In genomic region chr9:61046517-61046916, GRCm38 (mm10) we compare ENCODE assay signal across 8 mouse cellular contexts.
DNase-seq lines count a peak whose midpoint lies in the region; ATAC-seq and TF ChIP-seq lines count a peak whose summit lies in the region.

No protein-coding gene starts in this region.

- H3K4me2 ChIP-seq in hindbrain, embryonic 14.5 days (replicated peaks), result no peak overlapping the region
- no peak overlapping the region for H3K4me2 ChIP-seq in hindbrain, embryonic 12.5 days (replicated peaks)
- no peak overlapping the region for H3K4me2 ChIP-seq in limb, embryonic 11.5 days (ENCODE audit: low read depth, severe bottlenecking)

- H3K4me1 ChIP-seq in hindbrain, embryonic 14.5 days (replicated peaks; ENCODE audit: control insufficient read depth, insufficient read depth, low read length), result 0 out of 2 replicates have a peak, but pooled peaks cover 5% of the 10 kb centered on the region
- peaks cover 8% of the 10 kb centered on the region; the same call in 1 of the 2 replicates for H3K4me1 ChIP-seq in hindbrain, embryonic 12.5 days
- no peaks in the 10 kb centered on the region for H3K4me1 ChIP-seq in MEL (ENCODE audit: control insufficient read depth in 1 of 2, insufficient read depth in 2 of 2, low read length in 2 of 2)
- H3K4me1 ChIP-seq in limb, embryonic 11.5 days (ENCODE audit: control insufficient read depth, insufficient read depth, low read length), result peaks cover 4% of the 10 kb centered on the region; the same call in 1 of the 2 replicates

- peak; percentile 71 for DNase-seq in hindbrain, embryonic 14.5 days (ENCODE audit: low spot score)
- DNase-seq in MEL (ENCODE audit: low read depth, low spot score), result peak; percentile 71
- peak; percentile 76 for DNase-seq in cerebellum, adult 8-10 months
- peak; percentile 44 for DNase-seq in gastrocnemius, postnatal 25 days
- peak; percentile 90 for DNase-seq in limb, embryonic 11.5 days (ENCODE audit: low spot score)
- peak; percentile 82 for DNase-seq in retina, embryonic 14.5 days (ENCODE audit: low spot score)
- DNase-seq in thymus, postnatal 36 days, result peak; percentile 83 to 85

- H3K27ac ChIP-seq in hindbrain, embryonic 14.5 days, result no peak overlapping the region
- no peak overlapping the region for H3K27ac ChIP-seq in hindbrain, embryonic 12.5 days
- H3K27ac ChIP-seq in MEL (ENCODE audit: control insufficient read depth, low read depth, low read length), result no peak overlapping the region
- no peak overlapping the region for H3K27ac ChIP-seq in limb, embryonic 11.5 days (replicated peaks; ENCODE audit: low read depth, low read length)

- TF ChIP-seq POLR2A in MEL (IDR thresholded peaks at IDR 0.05; ENCODE audit: control insufficient read depth in 1 of 2, insufficient read depth in 1 of 2, low read depth in 1 of 2, low read length in 2 of 2, poor library complexity in 1 of 2), result no peak

- H3K4me3 ChIP-seq in hindbrain, embryonic 14.5 days (replicated peaks; ENCODE audit: low read length), result no peak overlapping the region
- H3K4me3 ChIP-seq in hindbrain, embryonic 12.5 days, result no peak overlapping the region
- no peak overlapping the region for H3K4me3 ChIP-seq in MEL (ENCODE audit: control insufficient read depth in 1 of 2, insufficient read depth in 1 of 2, low read depth in 2 of 2, low read length in 2 of 2)
- H3K4me3 ChIP-seq in limb, embryonic 11.5 days (ENCODE audit: low read depth, low read length), result no peak overlapping the region

- H3K27me3 ChIP-seq in hindbrain, embryonic 14.5 days (ENCODE audit: control insufficient read depth, insufficient read depth, low read length), result no peaks in the 10 kb centered on the region
- peaks cover 27% of the 10 kb centered on the region for H3K27me3 ChIP-seq in hindbrain, embryonic 12.5 days
- H3K27me3 ChIP-seq in MEL (ENCODE audit: control insufficient read depth in 1 of 2, insufficient read depth in 2 of 2, low read length in 2 of 2), result no peaks in the 10 kb centered on the region; a peak in 1 of 4 replicates
- H3K27me3 ChIP-seq in limb, embryonic 11.5 days (ENCODE audit: control insufficient read depth, insufficient read depth, low read length), result no peaks in the 10 kb centered on the region

- no peak for ATAC-seq in hindbrain, embryonic 14.5 days (ENCODE audit: low FRiP score)
- no peak for ATAC-seq in hindbrain, embryonic 12.5 days (ENCODE audit: low FRiP score)
- no peak for ATAC-seq in limb, embryonic 11.5 days (ENCODE audit: insufficient number of reproducible peaks, low FRiP score, low TSS enrichment, low read depth)

- peak; percentile 87 to 89 (median 88) for TF ChIP-seq CTCF in MEL (IDR thresholded peaks at IDR 0.05 in 2 of 3, conservative IDR thresholded peaks at IDR 0.05 in 1 of 3; ENCODE audit: control insufficient read depth in 1 of 3, insufficient read depth in 1 of 3, low read depth in 2 of 3, low read length in 3 of 3, poor library complexity in 1 of 3, severe bottlenecking in 1 of 3)

- no peaks in the 10 kb centered on the region; the same call in 1 of the 2 replicates for H3K79me2 ChIP-seq in MEL (ENCODE audit: control insufficient read depth, insufficient read depth, low read length, poor library complexity)

- H3K36me3 ChIP-seq in hindbrain, embryonic 14.5 days (replicated peaks; ENCODE audit: control insufficient read depth, insufficient read depth), result no peaks in the 10 kb centered on the region
- H3K36me3 ChIP-seq in hindbrain, embryonic 12.5 days, result no peaks in the 10 kb centered on the region
- no peaks in the 10 kb centered on the region for H3K36me3 ChIP-seq in MEL (ENCODE audit: control insufficient read depth in 1 of 2, insufficient read depth in 2 of 2, low read length in 2 of 2)
- no peaks in the 10 kb centered on the region for H3K36me3 ChIP-seq in limb, embryonic 11.5 days (ENCODE audit: control insufficient read depth, insufficient read depth, low read length)

- H3K9me3 ChIP-seq in hindbrain, embryonic 14.5 days (ENCODE audit: control insufficient read depth, low read length), result no peaks in the 10 kb centered on the region
- no peaks in the 10 kb centered on the region for H3K9me3 ChIP-seq in hindbrain, embryonic 12.5 days (replicated peaks)
- H3K9me3 ChIP-seq in MEL (replicated peaks; ENCODE audit: insufficient read depth, low read length), result no peaks in the 10 kb centered on the region
- no peaks in the 10 kb centered on the region for H3K9me3 ChIP-seq in limb, embryonic 11.5 days (ENCODE audit: control insufficient read depth, low read length)

- TF ChIP-seq RAD21 in MEL (IDR thresholded peaks at IDR 0.05; ENCODE audit: low read depth, low read length), result peak; percentile 90

- 17% methylated on average over 7 of the region's 7 CpGs for WGBS in hindbrain, embryonic 14.5 days
- 20% methylated on average over 7 of the region's 7 CpGs for WGBS in hindbrain, embryonic 12.5 days
- WGBS in limb, embryonic 11.5 days, result 26% methylated on average over 7 of the region's 7 CpGs

- TF ChIP-seq EP300 in MEL (IDR thresholded peaks at IDR 0.05; ENCODE audit: low read depth in 1 of 2, low read length in 2 of 2), result no peak

- H3K9ac ChIP-seq in hindbrain, embryonic 14.5 days, result no peak overlapping the region
- H3K9ac ChIP-seq in hindbrain, embryonic 12.5 days, result no peak overlapping the region
- no peak overlapping the region for H3K9ac ChIP-seq in MEL (ENCODE audit: control insufficient read depth, low read depth, low read length, poor library complexity, severe bottlenecking)
- no peak overlapping the region for H3K9ac ChIP-seq in limb, embryonic 11.5 days (ENCODE audit: low read length)

TF ChIP-seq in MEL, 35 proteins besides CTCF, POLR2A, EP300 and RAD21:
- TF ChIP-seq SMC3 (IDR thresholded peaks at IDR 0.05; ENCODE audit: low read depth, low read length) (peak; percentile 93), ZC3H11A (IDR thresholded peaks at IDR 0.05; ENCODE audit: low read depth, low read length) (peak; percentile 87), MYC (IDR thresholded peaks at IDR 0.05; ENCODE audit: low read depth, low read length) (no peak), ZMIZ1 (IDR thresholded peaks at IDR 0.05; ENCODE audit: low read depth, low read length) (no peak), SIN3A (IDR thresholded peaks at IDR 0.05; ENCODE audit: low read length) (no peak)
